Mouse (Mus musculus): ENCODE results near the gene Ugt2b34. TPM values are rescaled to one million over a fixed set of nuclear protein-coding genes. Genes with fewer than 3 reads are reported as not detected.

Gene Ugt2b34
- polyA plus RNA-seq (2012; rRNA removed; ENCODE audit: low replicate concordance): 19.6 and 34.6 TPM in 2 replicates

DNA sequence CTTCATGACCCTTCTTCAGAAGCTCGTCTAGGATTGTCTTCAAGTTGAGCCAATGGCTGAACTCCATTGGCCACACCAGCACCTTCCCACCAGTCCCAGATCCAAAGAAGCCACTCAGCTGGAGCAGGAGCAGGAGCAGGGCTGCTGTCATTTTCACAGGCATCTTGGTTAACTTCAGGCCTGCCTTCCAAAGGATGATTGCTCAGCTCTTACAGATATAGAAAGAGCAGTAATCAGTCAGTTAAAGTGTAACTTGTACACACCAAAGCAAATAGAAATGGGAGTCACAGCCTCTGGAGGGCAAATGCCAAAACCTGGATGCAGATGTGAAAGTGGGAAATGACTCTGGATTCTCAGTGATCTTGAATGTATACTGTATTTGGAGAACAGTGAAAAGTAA is at the start of gene Ugt2b34:
Gene Ugt2b34, minus strand, starts transcription at position 180 of the 400 bp plus-strand sequence.

DNA sequence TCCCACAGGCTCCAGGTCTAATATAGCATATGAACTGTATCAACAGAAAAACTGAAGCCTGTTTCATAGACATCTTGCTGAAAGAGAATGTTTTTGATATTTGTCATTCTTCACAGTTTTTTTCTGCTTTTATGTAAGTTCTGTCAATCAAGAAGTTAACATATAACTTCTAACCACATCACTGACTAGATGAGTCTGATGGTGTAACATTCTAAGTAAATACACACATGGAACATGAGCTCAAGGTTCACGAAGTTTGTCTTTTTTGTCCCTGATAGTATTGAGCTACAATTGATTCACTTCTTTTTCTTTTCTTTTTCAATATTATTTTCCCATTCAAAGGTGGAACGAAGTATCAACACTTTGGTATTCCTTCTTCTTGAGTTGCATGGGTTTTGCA is 19.7 kb upstream of the Ugt2b34 start, which contains the start of gene Ugt2b1:
Gene Ugt2b1, minus strand, starts transcription at position 105 of the 400 bp plus-strand sequence.

Other genes starting within 250 kb of the Ugt2b34 start
- gene Tmprss11b, start 230.6 kb downstream of the Ugt2b34 start, polyA plus RNA-seq (2012; rRNA removed; ENCODE audit: low replicate concordance): not detected in 2 replicates
- gene Tmprss11e, start 161.1 kb downstream of the Ugt2b34 start, polyA plus RNA-seq (2012; rRNA removed; ENCODE audit: low replicate concordance): not detected in 2 replicates
- gene Ythdc1, start 102.7 kb downstream of the Ugt2b34 start, polyA plus RNA-seq (2012; rRNA removed; ENCODE audit: low replicate concordance): 2.5 and 3.5 TPM in 2 replicates
- not detected in 2 replicates for gene Ugt2b1, start 19.6 kb upstream of the Ugt2b34 start, polyA plus RNA-seq (2012; rRNA removed; ENCODE audit: low replicate concordance)
- 0.55 and 2.4 TPM in 2 replicates for gene Ugt2b35, start 93.9 kb upstream of the Ugt2b34 start, polyA plus RNA-seq (2012; rRNA removed; ENCODE audit: low replicate concordance)
- gene Ugt2b36, start 185.6 kb upstream of the Ugt2b34 start, polyA plus RNA-seq (2012; rRNA removed; ENCODE audit: low replicate concordance): 1.1 and 1.6 TPM in 2 replicates
- 1.8 and 9.6 TPM in 2 replicates for gene Ugt2b5, start 233.4 kb upstream of the Ugt2b34 start, polyA plus RNA-seq (2012; rRNA removed; ENCODE audit: low replicate concordance)